Mouse (Mus musculus): ENCODE results near the gene Ccdc88b.
A peak's percentile ranks its signal among the peaks of the same experiment; 100 is the strongest.

The Ccdc88b gene

GRCm38 (mm10) chr19:6857003-6857360, 1.0 kb downstream of the Ccdc88b start:
- no peak for DNase-seq (ENCODE audit: low spot score)

GRCm38 (mm10) chr19:6856281-6857002, 1.6 kb downstream of the Ccdc88b start:
- DNase-seq (ENCODE audit: low spot score), result peak; percentile 72

DNA sequence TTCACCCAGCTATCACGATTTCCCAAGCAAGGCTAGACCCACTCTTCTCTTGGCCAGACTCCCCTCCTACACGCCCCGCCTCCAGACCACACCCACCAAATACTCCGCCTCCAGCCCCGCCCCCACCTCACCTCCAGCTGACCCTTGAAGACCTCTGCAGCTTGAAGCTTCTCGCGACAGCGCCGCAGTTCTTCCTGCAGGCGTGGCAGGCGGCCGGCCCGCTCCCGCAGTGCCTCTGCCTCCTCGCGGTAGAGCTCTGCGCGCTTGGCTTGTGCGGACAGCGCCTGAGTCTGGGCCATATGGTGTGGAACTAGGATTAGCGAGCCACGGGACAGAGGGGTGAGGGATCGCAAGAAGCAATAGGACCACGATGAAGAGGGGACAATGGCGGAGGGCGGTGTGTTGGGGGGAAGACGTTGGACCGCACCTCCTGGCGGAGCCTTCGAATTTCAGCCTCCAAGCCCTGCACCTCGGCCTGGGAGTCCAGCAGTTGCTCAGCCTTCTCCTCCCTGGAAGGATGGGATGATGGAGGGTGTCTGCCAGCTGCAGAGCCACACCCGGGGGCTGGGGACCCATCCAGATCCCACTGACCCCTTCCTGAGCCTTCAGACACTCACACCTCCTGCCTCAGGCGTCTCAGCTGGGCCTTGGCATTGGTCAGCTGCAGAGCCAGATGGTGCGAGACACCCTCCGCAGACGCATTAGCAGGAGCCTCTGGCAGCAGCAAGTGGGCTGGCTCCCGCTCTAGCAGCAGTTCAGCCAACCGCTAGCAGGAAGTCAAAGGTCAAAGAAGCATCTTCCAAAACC, 2.6 kb downstream of the Ccdc88b start:
- peak; percentile 87 for DNase-seq (ENCODE audit: low spot score)

DNA sequence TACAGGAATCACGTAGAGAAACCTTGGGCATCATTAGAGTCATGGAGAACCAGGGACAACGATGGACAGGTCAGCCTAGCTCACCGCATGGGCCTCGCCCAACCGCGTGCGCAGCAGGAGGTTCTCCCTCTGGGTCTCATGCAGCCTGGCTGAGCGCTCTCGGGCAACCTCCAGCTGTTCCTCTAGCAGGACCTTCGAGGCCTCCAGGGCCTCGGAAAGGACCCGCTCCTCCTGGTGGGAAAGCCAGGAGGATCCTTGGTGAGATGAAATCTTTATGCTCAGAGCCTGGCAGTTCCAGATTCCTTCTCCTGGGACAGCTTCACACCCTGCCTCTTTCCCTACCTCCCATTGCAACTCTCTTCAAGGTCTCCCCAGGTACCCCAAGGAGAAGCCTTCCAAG, 3.4 kb downstream of the Ccdc88b start:
- no peak for DNase-seq (ENCODE audit: low spot score)

GRCm38 (mm10) chr19:6853903-6854302, 4.1 kb downstream of the Ccdc88b start:
- DNase-seq (ENCODE audit: low spot score), result no peak

DNA sequence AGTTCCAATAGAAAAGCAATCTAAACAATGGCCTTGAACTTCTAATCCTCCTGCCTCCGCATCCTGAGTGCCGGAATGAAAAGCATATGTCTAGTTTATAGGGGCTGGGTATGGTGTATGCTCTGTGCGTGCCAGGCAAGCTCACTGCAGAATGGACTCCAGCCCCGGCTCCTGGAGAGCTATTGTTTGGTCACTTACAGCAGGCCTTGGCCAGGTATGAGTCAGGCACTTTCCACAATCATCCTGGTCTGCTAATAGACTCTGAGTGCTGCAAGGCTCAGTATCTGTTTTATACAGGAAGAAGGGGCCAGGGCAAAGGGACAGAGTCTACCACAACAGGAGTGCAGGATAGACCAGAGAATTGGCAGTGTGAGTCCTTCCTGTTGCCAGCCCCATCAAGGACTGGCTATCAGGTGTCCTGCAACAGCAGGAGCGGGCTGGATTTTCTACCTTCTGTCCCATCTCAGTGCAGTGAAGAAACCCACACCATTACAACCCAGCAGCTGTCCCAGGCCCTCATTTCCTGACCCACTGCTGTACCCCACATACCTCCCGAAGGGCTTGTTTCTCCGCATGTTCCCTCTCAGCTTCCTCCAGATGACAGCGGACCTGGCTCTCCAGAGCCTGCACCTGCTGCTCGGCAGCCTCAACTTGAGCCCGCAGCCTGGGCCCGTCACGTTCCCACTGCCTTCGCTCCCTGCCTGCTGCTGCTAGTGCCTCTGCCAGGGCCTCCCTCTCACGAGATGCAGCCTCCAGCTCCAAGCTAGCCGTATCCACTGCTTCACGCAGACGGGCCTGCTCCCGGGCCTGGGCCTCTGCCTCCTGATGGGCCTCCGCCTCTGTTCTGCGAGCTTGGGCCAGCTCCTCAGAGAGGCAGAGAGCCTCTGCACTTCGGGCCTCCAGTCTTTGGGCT, 5.4 kb downstream of the Ccdc88b start:
- no peak for DNase-seq (ENCODE audit: low spot score)

GRCm38 (mm10) chr19:6851497-6851896, 6.5 kb downstream of the Ccdc88b start:
- DNase-seq (ENCODE audit: low spot score), result no peak

- no peak for DNase-seq (ENCODE audit: low spot score)
Observed at GRCm38 (mm10) chr19:6849506-6850068, 8.4 kb downstream of the Ccdc88b start.

- DNase-seq (ENCODE audit: low spot score), result no peak
Observed at GRCm38 (mm10) chr19:6847841-6848517, 10.0 kb downstream of the Ccdc88b start.

DNA sequence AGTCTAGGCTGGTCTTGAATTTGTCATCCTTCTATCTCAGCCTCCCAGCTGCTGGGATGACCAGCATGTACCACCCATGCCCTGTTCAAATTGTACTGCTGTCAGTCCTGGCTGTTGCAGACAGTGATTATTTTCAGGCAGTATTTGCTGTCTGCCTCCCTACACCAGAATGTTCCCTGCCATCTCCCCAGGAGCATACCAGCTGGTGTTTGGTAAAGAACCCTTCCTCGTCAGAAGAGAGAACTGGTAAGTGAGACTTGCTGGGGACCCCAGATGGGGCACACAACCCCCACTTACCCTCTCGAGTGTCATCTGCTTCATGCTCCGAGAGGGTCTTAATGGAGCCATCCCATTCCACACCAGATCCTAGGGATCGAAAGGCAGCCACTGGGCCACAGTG, 12.0 kb downstream of the Ccdc88b start:
- DNase-seq (ENCODE audit: low spot score), result no peak

GRCm38 (mm10) chr19:6842353-6842752, 15.7 kb downstream of the Ccdc88b start:
- no peak for DNase-seq (ENCODE audit: low spot score)

GRCm38 (mm10) chr19:6841292-6841597, 16.8 kb downstream of the Ccdc88b start:
- DNase-seq (ENCODE audit: low spot score), result no peak

- DNase-seq (ENCODE audit: low spot score), result peak; percentile 65
Observed at GRCm38 (mm10) chr19:6840475-6841291, 17.3 kb downstream of the Ccdc88b start, which contains the start of gene Rps6ka4. Gene Rps6ka4, minus strand, starts transcription at chr19:6840636.

- DNase-seq (ENCODE audit: low spot score), result peak; percentile 40
Observed at GRCm38 (mm10) chr19:6839615-6840474, 18.2 kb downstream of the Ccdc88b start.

- no peak for DNase-seq (ENCODE audit: low spot score)
Observed at GRCm38 (mm10) chr19:6832363-6832762, 25.6 kb downstream of the Ccdc88b start.

- DNase-seq (ENCODE audit: low spot score), result peak; percentile 59
Observed at GRCm38 (mm10) chr19:6831331-6831730, 26.7 kb downstream of the Ccdc88b start.

DNA sequence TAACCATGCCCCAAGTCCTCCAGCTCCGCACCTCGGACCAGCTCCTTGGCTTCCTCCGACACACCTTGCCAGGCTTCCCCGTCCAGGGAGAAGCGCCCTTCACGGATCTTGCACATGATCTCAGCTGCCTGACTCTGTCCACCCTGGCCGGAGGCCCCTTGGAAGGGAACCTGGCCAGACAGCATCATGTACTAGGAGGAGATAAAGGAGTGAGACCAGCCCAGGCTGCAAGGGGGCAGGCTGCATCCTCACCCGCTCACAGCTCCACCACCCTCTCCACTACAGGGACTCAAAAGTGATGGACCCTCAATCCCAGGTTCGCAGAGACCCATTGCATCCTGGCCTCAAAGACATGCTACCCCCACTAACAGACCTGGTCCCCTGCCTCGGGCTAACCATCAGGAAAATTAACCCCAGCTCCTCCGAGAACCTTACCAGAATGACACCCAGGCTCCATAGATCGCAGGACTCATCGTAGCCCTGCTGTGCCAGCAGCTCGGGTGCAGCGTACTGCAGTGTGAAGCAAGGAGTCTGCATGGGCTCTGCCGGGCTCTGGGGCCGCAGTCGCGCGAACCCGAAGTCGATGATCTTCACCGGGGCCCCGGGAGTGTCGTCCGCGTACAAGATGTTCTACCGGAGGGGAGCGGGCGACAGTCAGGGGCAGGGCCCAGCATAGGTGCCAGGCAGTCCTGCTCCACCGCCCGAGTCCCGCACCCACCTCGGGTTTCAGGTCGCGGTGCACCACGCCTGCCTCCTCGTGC, 27.3 kb downstream of the Ccdc88b start:
- DNase-seq (ENCODE audit: low spot score), result peak; percentile 18

- peak; percentile 68 for DNase-seq (ENCODE audit: low spot score)
Observed at GRCm38 (mm10) chr19:6829870-6830555, 28.0 kb downstream of the Ccdc88b start.

Measured in embryo, embryonic 10.5 days (tissue).